In genomic region chr11:69133923-69134621, GRCm38 (mm10) we compare ENCODE assay signal across 8 mouse cellular contexts. TPM values are rescaled to one million over a fixed set of nuclear protein-coding genes. Genes with fewer than 3 reads are reported as not detected.
A peak's percentile ranks its signal among the peaks of the same experiment; 100 is the strongest.
DNase-seq lines count a peak whose midpoint lies in the region; ATAC-seq and TF ChIP-seq lines count a peak whose summit lies in the region.

No protein-coding gene starts in this region.

- peak overlapping the region; percentile 47 for H3K4me3 ChIP-seq in forebrain, embryonic 12.5 days (replicated peaks)
- peak overlapping the region; percentile 43 for H3K4me3 ChIP-seq in hindbrain, embryonic 13.5 days
- H3K4me3 ChIP-seq in lung, postnatal 0 days (ENCODE audit: low read depth, low read length), result peak overlapping the region; percentile 29

- TF ChIP-seq CTCF in lung, postnatal 0 days (IDR thresholded peaks at IDR 0.05), result peak; percentile 72

- peaks cover 25% of the 10 kb centered on the region for H3K27me3 ChIP-seq in forebrain, embryonic 12.5 days
- peaks cover 37% of the 10 kb centered on the region for H3K27me3 ChIP-seq in hindbrain, embryonic 13.5 days
- H3K27me3 ChIP-seq in lung, postnatal 0 days (replicated peaks; ENCODE audit: insufficient read depth, low read length), result no peaks in the 10 kb centered on the region

- WGBS in forebrain, embryonic 12.5 days, result 3% methylated on average over 34 of the region's 34 CpGs
- 2% methylated on average over 34 of the region's 34 CpGs for WGBS in hindbrain, embryonic 13.5 days
- WGBS in lung, postnatal 0 days, result 2% methylated on average over 34 of the region's 34 CpGs

- peak overlapping the region; percentile 70 for H3K4me2 ChIP-seq in forebrain, embryonic 12.5 days
- H3K4me2 ChIP-seq in hindbrain, embryonic 13.5 days, result peak overlapping the region; percentile 58
- peak overlapping the region; percentile 64 for H3K4me2 ChIP-seq in lung, postnatal 0 days (replicated peaks; ENCODE audit: low read depth, low read length)

- peak; percentile 47 for DNase-seq in MEL-GATA-1-ER (ENCODE audit: extremely low read depth, low read depth)
- peak; percentile 79 to 84 for DNase-seq in layer of hippocampus, postnatal 14 days (ENCODE audit: low spot score in 2 of 2)
- peak; percentile 84 for DNase-seq in lung, postnatal 0 days (ENCODE audit: low spot score)
- peak; percentile 82 for DNase-seq in retina, postnatal 1 day

- H3K27ac ChIP-seq in forebrain, embryonic 12.5 days, result no peak overlapping the region; the same call in 1 of the 2 replicates
- H3K27ac ChIP-seq in hindbrain, embryonic 13.5 days, result no peak overlapping the region; the same call in 1 of the 2 replicates
- peak overlapping the region; percentile 11; the same call in 1 of the 2 replicates for H3K27ac ChIP-seq in lung, postnatal 0 days (ENCODE audit: low read length)

- H3K36me3 ChIP-seq in forebrain, embryonic 12.5 days (replicated peaks), result no peaks in the 10 kb centered on the region
- no peaks in the 10 kb centered on the region for H3K36me3 ChIP-seq in hindbrain, embryonic 13.5 days
- H3K36me3 ChIP-seq in lung, postnatal 0 days (ENCODE audit: insufficient read depth, low read length), result no peaks in the 10 kb centered on the region

- ATAC-seq in cerebellum, adult (ENCODE audit: insufficient number of reproducible peaks, low FRiP score, low TSS enrichment), result peak; percentile 65; the same call in 1 of the 2 replicates
- ATAC-seq in forebrain, embryonic 12.5 days (ENCODE audit: low FRiP score), result peak; percentile 75
- ATAC-seq in hindbrain, embryonic 13.5 days (ENCODE audit: low FRiP score), result peak; percentile 78
- ATAC-seq in lung, postnatal 0 days, result peak; percentile 79
- ATAC-seq in activated CD4-positive, CD25-positive, alpha-beta regulatory T cell, adult 4 months, result no peak

- no peaks in the 10 kb centered on the region for H3K9me3 ChIP-seq in forebrain, embryonic 12.5 days
- no peaks in the 10 kb centered on the region for H3K9me3 ChIP-seq in hindbrain, embryonic 13.5 days
- H3K9me3 ChIP-seq in lung, postnatal 0 days (ENCODE audit: low read length), result no peaks in the 10 kb centered on the region

- H3K4me1 ChIP-seq in forebrain, embryonic 12.5 days, result peaks cover 13% of the 10 kb centered on the region
- H3K4me1 ChIP-seq in hindbrain, embryonic 13.5 days (replicated peaks), result peaks cover 13% of the 10 kb centered on the region
- peaks cover 11% of the 10 kb centered on the region for H3K4me1 ChIP-seq in lung, postnatal 0 days (ENCODE audit: insufficient read depth, low read depth, low read length)

- TF ChIP-seq EP300 in lung, postnatal 0 days (IDR thresholded peaks at IDR 0.05), result no peak

- H3K9ac ChIP-seq in forebrain, embryonic 12.5 days, result peak overlapping the region; percentile 55
- peak overlapping the region; percentile 64 for H3K9ac ChIP-seq in hindbrain, embryonic 13.5 days
- H3K9ac ChIP-seq in lung, postnatal 0 days (replicated peaks; ENCODE audit: low read depth), result 0 out of 2 replicates have a peak overlapping the region, but pooled peaks have one; percentile 16

RNA-seq across cellular contexts. Expression of gene Aloxe3, which starts 8.4 kb away (rescaled TPM):
- 0.19 and 0.55 TPM in 2 replicates for polyA plus RNA-seq in forebrain, embryonic 12.5 days (2016; fragmentation: Nextera tagmentation; extraction: Ambion mirVana)
- 0.71 and 1.3 TPM in 2 replicates for polyA plus RNA-seq in hindbrain, embryonic 13.5 days (2015; fragmentation: Nextera tagmentation; extraction: Ambion mirVana)
- total RNA-seq in layer of hippocampus, postnatal 14 days (2021), result 1 to 10 TPM; 2.9 to 5.7 TPM
- polyA plus RNA-seq in lung, postnatal 0 days (2015; fragmentation: Nextera tagmentation; extraction: Ambion mirVana), result 0.13 and 0.44 TPM in 2 replicates
- polyA plus RNA-seq in activated CD4-positive, CD25-positive, alpha-beta regulatory T cell, adult 4 months (2017; shearing (Covaris generic)), result under 1 TPM in 1 of 2 experiments, not detected in 1; 0.09 TPM

RNA-seq across cellular contexts. Expression of gene 9130213A22Rik, which starts 11.7 kb away (rescaled TPM):
- polyA plus RNA-seq in forebrain, embryonic 12.5 days (2016; fragmentation: Nextera tagmentation; extraction: Ambion mirVana), result 0.11 TPM in 1 of 2 replicates, not detected in the other
- polyA plus RNA-seq in hindbrain, embryonic 13.5 days (2015; fragmentation: Nextera tagmentation; extraction: Ambion mirVana), result 0.13 and 0.25 TPM in 2 replicates
- total RNA-seq in layer of hippocampus, postnatal 14 days (2021), result under 1 TPM; 0.88 to 0.95 TPM
- 0.42 and 0.50 TPM in 2 replicates for polyA plus RNA-seq in lung, postnatal 0 days (2015; fragmentation: Nextera tagmentation; extraction: Ambion mirVana)
- polyA plus RNA-seq in activated CD4-positive, CD25-positive, alpha-beta regulatory T cell, adult 4 months (2017; shearing (Covaris generic)), result not detected

RNA-seq across cellular contexts. Expression of gene Hes7, which starts 13.9 kb away (rescaled TPM):
- polyA plus RNA-seq in forebrain, embryonic 12.5 days (2016; fragmentation: Nextera tagmentation; extraction: Ambion mirVana), result 0.31 and 0.43 TPM in 2 replicates
- polyA plus RNA-seq in hindbrain, embryonic 13.5 days (2015; fragmentation: Nextera tagmentation; extraction: Ambion mirVana), result 0.26 and 0.35 TPM in 2 replicates
- under 1 TPM; 0.46 to 0.62 TPM for total RNA-seq in layer of hippocampus, postnatal 14 days (2021)
- polyA plus RNA-seq in lung, postnatal 0 days (2015; fragmentation: Nextera tagmentation; extraction: Ambion mirVana), result 0.38 and 0.49 TPM in 2 replicates
- polyA plus RNA-seq in activated CD4-positive, CD25-positive, alpha-beta regulatory T cell, adult 4 months (2017; shearing (Covaris generic)), result not detected

RNA-seq across cellular contexts. Expression of gene Alox12b, which starts 22.7 kb away (rescaled TPM):
- polyA plus RNA-seq in forebrain, embryonic 12.5 days (2016; fragmentation: Nextera tagmentation; extraction: Ambion mirVana), result not detected in 2 replicates
- 0.29 and 0.31 TPM in 2 replicates for polyA plus RNA-seq in hindbrain, embryonic 13.5 days (2015; fragmentation: Nextera tagmentation; extraction: Ambion mirVana)
- under 1 TPM; 0.65 to 0.95 TPM for total RNA-seq in layer of hippocampus, postnatal 14 days (2021)
- not detected in 2 replicates for polyA plus RNA-seq in lung, postnatal 0 days (2015; fragmentation: Nextera tagmentation; extraction: Ambion mirVana)
- polyA plus RNA-seq in activated CD4-positive, CD25-positive, alpha-beta regulatory T cell, adult 4 months (2017; shearing (Covaris generic)), result not detected

RNA-seq across cellular contexts. Expression of gene Per1, which starts 39.1 kb away (rescaled TPM):
- 7.8 and 12.3 TPM in 2 replicates for polyA plus RNA-seq in forebrain, embryonic 12.5 days (2016; fragmentation: Nextera tagmentation; extraction: Ambion mirVana)
- polyA plus RNA-seq in hindbrain, embryonic 13.5 days (2015; fragmentation: Nextera tagmentation; extraction: Ambion mirVana), result 7.4 and 9.4 TPM in 2 replicates
- total RNA-seq in layer of hippocampus, postnatal 14 days (2021), result 10 to 100 TPM; 84.4 to 86.8 TPM
- 16.6 and 30.0 TPM in 2 replicates for polyA plus RNA-seq in lung, postnatal 0 days (2015; fragmentation: Nextera tagmentation; extraction: Ambion mirVana)
- polyA plus RNA-seq in activated CD4-positive, CD25-positive, alpha-beta regulatory T cell, adult 4 months (2017; shearing (Covaris generic)), result 1 to 10 TPM; 4.5 to 6.7 TPM
